Mouse (Mus musculus) forebrain, postnatal 0 days (tissue): ENCODE measurements at regions not wholly inside any gene's neighbourhood (a gene's known extent, or its start where the extent isn't known, plus 50 kb on each side); places are given as distances from the start of the nearest gene placed in this dataset.

Experiments used
- ATAC-seq: fragments of 200-750 bp; cut with Nextera tagmentation; 2 replicates; pipeline ENCODE4 v1.8.0; 2017; ENCODE audit warnings: mild to moderate bottlenecking, moderate library complexity
- DNase-seq: peaks from one replicate; pipeline ENCODE4 v3.0.0-alpha.2; 2015
- H3K27ac ChIP-seq: fragments of 300-500 bp; sonication (generic); 2 replicates; pipeline ENCODE4 v1.5.1; 2014; ENCODE audit warnings: low read depth, mild to moderate bottlenecking, antibody characterized with exemption, low read length, moderate library complexity, mixed read lengths
- H3K27me3 ChIP-seq: fragments of 300-500 bp; sonication (generic); 2 replicates; pipeline ENCODE4 v1.6.1; 2014; ENCODE audit warnings: mild to moderate bottlenecking, low read length, mixed read lengths; ENCODE audit not compliant: insufficient read depth
- H3K36me3 ChIP-seq: fragments of 300-500 bp; sonication (generic); 2 replicates; pipeline ENCODE4 v1.6.1; 2014; ENCODE audit warnings: mild to moderate bottlenecking, moderate library complexity; ENCODE audit not compliant: insufficient read depth
- H3K4me1 ChIP-seq: fragments of 300-500 bp; sonication (generic); 2 replicates; pipeline ENCODE4 v1.6.1; 2014; ENCODE audit warnings: antibody characterized with exemption; ENCODE audit not compliant: insufficient read depth
- H3K4me2 ChIP-seq: fragments of 300-500 bp; sonication (generic); 2 replicates; pipeline ENCODE4 v1.6.1; 2014; ENCODE audit warnings: low read depth, mild to moderate bottlenecking, moderate library complexity
- H3K4me3 ChIP-seq: fragments of 300-500 bp; sonication (generic); 2 replicates; pipeline ENCODE4 v1.5.1; 2014; ENCODE audit warnings: low read depth, low read length, mixed read lengths
- H3K9ac ChIP-seq: fragments of 300-500 bp; sonication (generic); 2 replicates; pipeline ENCODE4 v1.6.1; 2014; ENCODE audit warnings: mild to moderate bottlenecking
- H3K9me3 ChIP-seq: fragments of 300-500 bp; sonication (generic); 2 replicates; pipeline ENCODE4 v1.6.1; 2016; ENCODE audit warnings: low read length
- CTCF ChIP-seq: sonication (generic); IDR thresholded peaks from 2 replicates; pipeline ENCODE4 v1.5.1; 2016; ENCODE audit warnings: antibody characterized with exemption, control low read depth, low read depth
- WGBS: fragments of 180-500 bp; shearing (Covaris S2); extraction: QIAGEN DNeasy Blood & Tissue Kit; methylation state at CpG from one replicate; pipeline ENCODE4 v1.1.7; 2014; 5-methylcytosine and 5-hydroxymethylcytosine counted together

DNA sequence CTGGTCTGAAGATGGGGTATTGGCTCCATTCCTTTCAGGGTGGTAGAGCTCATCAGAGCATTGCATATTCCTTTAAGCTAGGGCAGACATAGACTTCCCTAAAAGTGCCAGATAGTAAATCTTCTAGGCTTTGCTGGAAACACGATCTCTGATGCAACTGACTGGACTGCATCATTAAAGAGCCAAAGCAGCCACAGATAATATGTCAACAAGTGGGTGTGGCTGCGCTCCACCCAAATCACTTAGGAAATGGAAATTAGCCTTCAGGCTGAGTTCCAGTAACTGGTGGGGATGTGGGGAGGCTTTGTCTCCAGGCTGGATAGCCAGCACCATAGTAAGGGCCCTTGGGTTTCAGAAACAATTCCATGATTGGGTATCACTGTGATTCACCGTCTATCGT is 97.3 kb upstream of the Gm12728 start:
- 87% methylated on average over 4 of the region's 4 CpGs for WGBS
- DNase-seq, result no peak
- Histone ChIP-seq H3K36me3 (no peaks in the 10 kb centered on the region), H3K27ac (no peak overlapping the region), H3K4me1 (no peaks in the 10 kb centered on the region), H3K9me3 (no peaks in the 10 kb centered on the region), H3K9ac (no peak overlapping the region), H3K4me3 (no peak overlapping the region), H3K4me2 (no peak overlapping the region), H3K27me3 (no peaks in the 10 kb centered on the region)
- ATAC-seq, result no peak
- no peak for TF ChIP-seq CTCF

- Histone ChIP-seq H3K36me3 (no peaks in the 10 kb centered on the region), H3K4me1 (no peaks in the 10 kb centered on the region), H3K4me3 (no peak overlapping the region), H3K9me3 (no peaks in the 10 kb centered on the region), H3K4me2 (no peak overlapping the region), H3K27me3 (no peaks in the 10 kb centered on the region), H3K9ac (no peak overlapping the region), H3K27ac (no peak overlapping the region)
- no peak for DNase-seq
- TF ChIP-seq CTCF, result no peak
- 85% methylated on average over 2 of the region's 2 CpGs for WGBS
- ATAC-seq, result no peak
Observed at GRCm38 (mm10) chr4:105695895-105696294, 93.8 kb upstream of the Gm12728 start.

DNA sequence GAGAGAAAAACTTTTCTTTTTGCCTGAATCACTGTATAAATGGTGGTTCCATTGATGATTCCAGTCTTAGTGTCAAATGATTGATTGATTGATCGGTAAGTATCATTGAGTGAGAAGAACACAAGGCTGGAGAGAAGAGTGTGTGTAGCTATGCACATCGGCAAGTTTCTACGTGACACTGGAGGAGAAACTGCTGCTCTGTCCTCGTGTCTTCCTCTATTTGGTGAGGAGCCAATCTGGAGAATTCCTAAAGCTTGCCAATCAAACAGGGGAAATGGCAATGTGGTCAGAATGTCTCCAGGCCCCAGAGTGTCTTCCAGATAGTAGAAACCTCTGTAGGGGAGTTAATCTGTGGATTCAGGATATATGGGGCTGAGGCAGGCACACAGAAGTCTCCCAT is 92.5 kb upstream of the Gm12728 start:
- Histone ChIP-seq H3K9me3 (no peaks in the 10 kb centered on the region), H3K9ac (no peak overlapping the region), H3K27me3 (no peaks in the 10 kb centered on the region), H3K4me3 (no peak overlapping the region), H3K4me1 (no peaks in the 10 kb centered on the region), H3K36me3 (no peaks in the 10 kb centered on the region), H3K4me2 (no peak overlapping the region), H3K27ac (no peak overlapping the region)
- DNase-seq (no peak), ATAC-seq (no peak)
- WGBS, result 94% methylated on average over 4 of the region's 4 CpGs
- no peak for TF ChIP-seq CTCF

DNA sequence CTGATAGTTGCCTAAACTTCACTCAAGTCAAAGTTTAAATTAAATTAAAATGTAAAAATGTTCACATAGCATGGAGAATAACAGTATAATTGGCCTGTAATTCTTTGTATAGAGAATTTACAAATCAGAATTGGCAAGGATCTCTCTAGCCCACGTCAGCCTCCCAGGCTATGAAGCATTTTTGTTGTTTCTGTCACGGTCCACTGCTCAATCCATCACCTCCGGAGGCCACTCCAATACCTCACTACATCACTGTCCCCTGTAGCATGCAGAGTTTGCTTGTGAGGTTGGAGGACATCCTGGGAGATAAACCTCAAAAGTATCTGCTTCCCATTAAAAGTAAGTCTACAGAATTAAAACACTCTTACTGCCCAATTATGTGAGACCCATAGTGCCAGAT is 87.6 kb upstream of the Gm12728 start:
- Histone ChIP-seq H3K27me3 (no peaks in the 10 kb centered on the region), H3K4me3 (no peak overlapping the region), H3K4me2 (no peak overlapping the region), H3K4me1 (no peaks in the 10 kb centered on the region), H3K9ac (no peak overlapping the region), H3K9me3 (no peaks in the 10 kb centered on the region), H3K27ac (no peak overlapping the region), H3K36me3 (no peaks in the 10 kb centered on the region)
- DNase-seq (no peak), ATAC-seq (no peak)
- TF ChIP-seq CTCF, result no peak
- 42% methylated on average over 3 of the region's 3 CpGs for WGBS

DNA sequence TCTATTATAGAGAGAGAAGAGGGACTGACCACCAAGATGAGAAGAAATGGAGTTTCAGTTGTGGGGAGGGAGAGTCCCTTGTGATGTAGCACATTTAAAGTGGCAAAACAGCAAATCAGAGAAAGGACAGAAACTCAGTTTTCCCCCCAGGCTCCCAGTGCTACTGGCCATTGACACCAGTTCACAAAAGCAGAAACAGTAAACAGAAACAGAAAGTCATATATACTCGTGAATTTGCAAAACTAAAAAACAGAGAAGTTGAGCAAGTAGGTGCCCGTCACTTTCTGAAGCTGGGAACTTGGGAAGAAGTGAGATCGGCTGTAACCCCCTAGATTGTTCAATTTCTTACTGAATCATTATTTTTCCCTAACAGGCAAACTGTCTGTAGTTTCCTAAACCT is 86.3 kb upstream of the Gm12728 start:
- H3K9me3 ChIP-seq, result no peaks in the 10 kb centered on the region
- no peak overlapping the region for H3K27ac ChIP-seq
- H3K4me3 ChIP-seq, result no peak overlapping the region
- DNase-seq (no peak), ATAC-seq (no peak)
- no peak overlapping the region for H3K4me2 ChIP-seq
- H3K27me3 ChIP-seq, result no peaks in the 10 kb centered on the region
- H3K9ac ChIP-seq, result no peak overlapping the region
- 91% methylated on average over 3 of the region's 3 CpGs for WGBS
- no peaks in the 10 kb centered on the region for H3K36me3 ChIP-seq
- H3K4me1 ChIP-seq, result no peaks in the 10 kb centered on the region
- no peak for TF ChIP-seq CTCF

- H3K36me3 ChIP-seq, result no peaks in the 10 kb centered on the region
- H3K9me3 ChIP-seq, result no peaks in the 10 kb centered on the region
- 90% methylated on average over 9 of the region's 9 CpGs for WGBS
- TF ChIP-seq CTCF, result no peak
- ATAC-seq (no peak), DNase-seq (no peak)
- no peaks in the 10 kb centered on the region for H3K4me1 ChIP-seq
- H3K9ac ChIP-seq, result no peak overlapping the region
- no peak overlapping the region for H3K4me3 ChIP-seq
- H3K27me3 ChIP-seq, result no peaks in the 10 kb centered on the region
- no peak overlapping the region for H3K4me2 ChIP-seq
- H3K27ac ChIP-seq, result no peak overlapping the region
Observed at GRCm38 (mm10) chr4:105704271-105704670, 85.4 kb upstream of the Gm12728 start.

DNA sequence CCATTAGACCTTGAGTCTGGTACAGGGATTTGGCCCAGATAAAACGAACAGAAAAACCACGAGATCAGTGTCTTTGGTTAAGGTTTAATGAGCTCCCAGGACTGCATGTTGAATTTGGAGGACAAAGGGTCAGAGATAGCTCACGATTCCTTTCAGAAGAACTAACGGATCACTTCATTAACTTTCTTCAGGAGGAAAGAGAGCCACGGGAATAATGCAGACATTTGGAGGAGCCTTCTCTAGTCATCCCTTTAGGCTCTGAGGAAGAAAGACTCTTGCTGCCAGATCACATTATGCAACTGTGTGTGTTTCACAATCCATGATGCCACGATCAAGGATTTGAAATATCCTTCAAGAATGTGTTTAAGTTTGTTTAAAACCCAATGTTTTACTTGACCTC is 83.7 kb upstream of the Gm12728 start:
- Histone ChIP-seq H3K9me3 (no peaks in the 10 kb centered on the region), H3K36me3 (no peaks in the 10 kb centered on the region), H3K9ac (no peak overlapping the region), H3K4me1 (no peaks in the 10 kb centered on the region), H3K4me2 (no peak overlapping the region), H3K27me3 (no peaks in the 10 kb centered on the region), H3K4me3 (no peak overlapping the region), H3K27ac (no peak overlapping the region)
- DNase-seq (no peak), ATAC-seq (no peak)
- 26% methylated on average over 6 of the region's 6 CpGs for WGBS
- no peak for TF ChIP-seq CTCF

DNA sequence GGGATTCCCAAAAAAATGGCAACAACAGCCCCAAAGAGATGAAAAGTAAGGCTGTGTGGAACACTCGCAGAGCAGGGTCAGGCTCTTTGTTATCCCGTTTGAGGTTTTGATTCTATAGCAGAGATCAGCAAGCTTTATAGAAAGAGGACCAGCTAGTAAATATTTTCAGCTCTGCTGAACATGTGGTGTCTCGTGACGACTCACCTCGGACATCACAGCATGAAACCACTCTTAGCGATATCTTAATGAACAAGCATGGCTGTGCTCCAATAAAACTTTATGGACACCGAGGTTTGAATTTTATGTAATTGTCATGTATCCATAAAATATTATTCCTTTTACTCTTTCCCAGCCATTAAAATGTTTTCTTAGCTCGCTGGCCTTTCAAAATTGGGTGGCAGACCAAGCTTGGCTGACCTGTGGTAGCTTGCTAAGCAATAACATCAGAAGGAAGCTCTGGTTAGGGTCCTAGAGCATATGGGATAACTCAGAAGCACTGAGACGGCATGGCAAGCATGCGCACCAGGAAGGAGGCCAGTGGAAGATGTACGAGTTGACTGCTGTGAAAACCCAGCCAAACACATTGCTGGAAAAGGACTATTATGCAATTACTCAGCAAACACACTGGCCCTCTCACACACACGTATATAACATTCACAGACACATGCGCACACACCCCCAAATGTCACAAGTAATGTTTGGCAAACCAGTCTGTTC is 81.4 kb upstream of the Gm12728 start:
- ATAC-seq, result no peak
- Histone ChIP-seq H3K4me1 (no peaks in the 10 kb centered on the region), H3K4me3 (no peak overlapping the region), H3K27me3 (no peaks in the 10 kb centered on the region), H3K36me3 (no peaks in the 10 kb centered on the region), H3K9me3 (no peaks in the 10 kb centered on the region), H3K4me2 (no peak overlapping the region), H3K9ac (no peak overlapping the region), H3K27ac (no peak overlapping the region)
- TF ChIP-seq CTCF, result no peak
- DNase-seq, result no peak
- WGBS, result 61% methylated on average over 13 of the region's 13 CpGs
